Mouse (Mus musculus): Measurements from ENCODE around the gene Gm45618.
A peak's percentile ranks its signal among the peaks of the same experiment; 100 is the strongest.

Gene Gm45618

GRCm38 (mm10) chr7:142070458-142071211 is 49.9 kb downstream of the Gm45618 start:
- DNase-seq (ENCODE audit: low spot score): peak; percentile 81
